Mouse (Mus musculus): ENCODE results near the gene Faap100.

Faap100 gene

GRCm38 (mm10) chr11:120351250-120352092 is 27.1 kb downstream of the Faap100 start:
- no peak for DNase-seq

DNA sequence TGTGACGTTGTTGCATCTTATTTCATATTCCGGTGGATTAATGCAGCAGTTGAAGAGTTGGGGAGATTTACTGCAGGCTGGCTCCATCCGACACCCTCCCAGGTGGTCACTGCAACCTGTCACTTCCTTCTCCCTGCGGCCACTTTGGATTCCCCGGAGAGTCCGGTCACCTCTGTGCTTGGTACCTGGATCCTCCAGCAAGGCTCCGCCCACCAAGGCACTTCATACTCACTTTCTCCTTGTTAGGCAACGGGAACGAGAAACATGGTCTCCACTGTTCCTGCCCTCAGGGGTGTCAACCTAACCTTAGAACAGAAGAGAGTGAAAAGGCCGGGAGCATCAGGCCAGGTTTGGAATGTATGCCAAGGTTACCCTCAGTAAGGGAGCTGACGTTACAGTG is 27.9 kb downstream of the Faap100 start:
- peak in 1 of 2 experiments; percentile 32 for DNase-seq

- DNase-seq: peak; percentile 85 to 88
Measured at GRCm38 (mm10) chr11:120349986-120350702, 28.4 kb downstream of the Faap100 start.

DNA sequence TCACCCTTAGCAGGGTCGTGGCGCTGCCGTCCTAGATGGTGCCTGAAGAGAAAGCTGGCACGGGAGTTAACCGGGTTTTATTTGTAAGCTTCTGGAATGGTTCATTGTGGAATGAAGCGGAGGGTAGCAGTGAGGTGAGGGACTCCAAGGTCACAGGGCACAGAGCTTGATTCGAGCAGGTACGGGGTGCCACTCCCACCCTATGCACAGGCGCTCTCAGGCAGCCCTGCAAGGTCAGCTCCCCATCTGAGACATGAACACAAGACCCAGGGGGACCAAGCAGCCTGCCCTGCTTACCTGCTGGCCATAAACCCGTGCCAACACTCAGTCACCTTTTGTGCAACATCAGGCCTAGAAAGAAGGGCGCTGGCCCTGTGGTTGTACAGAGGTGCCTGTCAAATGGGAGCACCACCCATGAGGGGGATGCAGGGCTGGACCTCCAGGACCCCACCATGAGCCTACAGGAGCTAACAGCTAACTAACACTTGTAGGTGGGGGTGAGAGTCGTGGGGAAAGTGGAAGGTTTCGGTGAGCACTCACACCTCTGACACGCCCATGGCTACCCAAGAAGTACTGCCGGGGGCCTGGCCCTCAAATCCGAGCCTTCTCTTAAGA is 29.1 kb downstream of the Faap100 start:
- DNase-seq: peak in 1 of 2 experiments; percentile 53

DNA sequence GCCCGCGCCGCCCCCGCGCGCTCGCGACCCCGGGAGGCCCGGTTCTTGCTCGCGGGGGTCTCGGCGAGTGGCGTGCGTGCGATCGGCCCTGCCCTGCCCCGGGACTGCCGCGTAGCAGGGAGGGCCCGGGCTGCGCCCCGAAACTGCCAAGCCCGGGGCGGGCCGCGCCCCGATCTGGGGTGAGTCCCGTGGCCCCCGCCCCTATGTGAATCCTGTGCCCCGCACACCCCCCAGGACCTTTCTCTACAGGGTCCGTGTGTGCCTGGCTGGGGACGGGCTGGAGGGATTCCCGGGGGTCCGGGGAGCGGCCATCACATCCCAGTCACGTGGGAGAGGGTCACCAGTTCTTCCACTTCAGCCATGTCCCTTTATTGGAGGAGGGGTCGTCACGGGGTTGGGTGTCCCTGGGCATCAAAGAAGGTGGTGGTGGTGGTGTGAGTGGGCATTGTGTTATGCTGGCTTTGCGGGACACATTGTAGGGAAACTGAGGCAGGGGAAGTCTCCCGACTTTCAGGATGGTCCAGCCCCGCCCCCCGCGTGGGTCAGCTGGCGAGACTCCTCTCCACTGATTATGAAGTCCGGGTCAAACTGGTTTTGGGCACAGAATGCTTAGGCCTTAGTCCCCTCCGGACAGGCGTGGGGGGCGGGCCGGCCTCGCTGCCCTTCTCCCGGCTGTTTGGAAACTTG is 29.7 kb downstream of the Faap100 start:
- DNase-seq: peak in 1 of 2 experiments; percentile 61

GRCm38 (mm10) chr11:120347791-120348683 is 30.5 kb downstream of the Faap100 start, which contains the start of gene Actg1:
Actg1 (minus strand) TSS chr11:120348542.
- DNase-seq: peak; percentile 79 to 80

GRCm38 (mm10) chr11:120347301-120347700 is 31.3 kb downstream of the Faap100 start:
- peak; percentile 28 to 31 for DNase-seq

DNA sequence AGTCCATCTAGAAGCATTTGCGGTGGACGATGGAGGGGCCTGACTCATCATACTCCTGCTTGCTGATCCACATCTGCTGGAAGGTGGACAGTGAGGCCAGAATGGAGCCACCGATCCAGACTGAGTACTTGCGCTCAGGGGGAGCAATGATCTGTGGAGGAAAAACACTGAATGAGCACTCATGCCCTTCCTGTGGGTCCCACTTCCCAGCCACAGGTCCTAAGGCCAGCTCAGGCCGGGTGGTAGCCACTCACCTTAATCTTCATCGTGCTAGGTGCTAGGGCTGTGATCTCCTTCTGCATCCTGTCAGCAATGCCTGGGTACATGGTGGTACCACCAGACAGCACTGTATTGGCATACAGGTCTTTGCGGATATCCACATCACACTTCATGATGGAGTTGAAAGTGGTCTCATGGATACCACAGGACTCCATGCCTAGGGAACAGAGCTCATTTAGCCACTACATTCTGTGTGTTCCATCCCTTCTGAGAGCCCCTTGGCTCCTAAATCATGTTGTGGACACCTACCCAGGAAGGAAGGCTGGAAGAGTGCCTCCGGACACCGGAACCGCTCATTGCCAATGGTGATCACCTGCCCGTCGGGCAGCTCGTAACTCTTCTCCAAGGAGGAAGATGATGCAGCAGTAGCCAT is 32.1 kb downstream of the Faap100 start:
- peak in 1 of 2 experiments; percentile 3 for DNase-seq

DNA sequence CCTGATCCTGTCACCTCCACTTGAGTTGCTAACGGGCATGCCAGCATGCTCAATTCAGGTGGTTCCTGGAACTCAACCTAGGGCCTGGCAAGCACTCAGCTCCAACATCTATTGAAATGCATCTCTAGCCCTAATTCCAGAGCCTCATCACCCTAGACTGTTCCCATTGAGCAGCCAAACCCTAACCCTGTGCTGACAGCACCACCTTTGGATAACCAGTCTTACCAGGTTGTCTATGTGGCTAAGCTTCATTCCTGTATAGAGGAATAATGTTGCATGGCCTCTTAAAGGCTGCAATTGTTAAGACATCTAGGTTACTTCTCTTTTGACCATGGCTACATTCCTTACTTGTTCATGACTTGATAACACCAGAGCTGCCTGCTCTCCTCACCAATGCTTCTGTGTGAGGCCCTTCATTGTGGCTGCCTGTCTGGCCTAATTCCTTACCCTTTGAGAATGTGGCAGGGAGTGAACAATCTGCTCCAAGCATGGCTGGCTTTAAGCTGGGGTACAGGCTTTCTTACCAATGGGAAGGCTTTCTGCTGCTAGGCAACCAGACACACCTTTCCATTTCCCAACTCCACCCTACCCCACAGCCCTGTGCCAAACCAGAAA is 33.4 kb downstream of the Faap100 start:
- peak in 1 of 2 experiments; percentile 2 for DNase-seq

- peak in 1 of 2 experiments; percentile 1 for DNase-seq
Measured at GRCm38 (mm10) chr11:120344310-120344920, 34.1 kb downstream of the Faap100 start.

GRCm38 (mm10) chr11:120343519-120344309 is 34.9 kb downstream of the Faap100 start:
- DNase-seq: peak in 1 of 2 experiments; percentile 3

- no peak for DNase-seq
Measured at GRCm38 (mm10) chr11:120342656-120343160, 35.9 kb downstream of the Faap100 start.

- DNase-seq: no peak
Measured at GRCm38 (mm10) chr11:120341661-120342060, 36.9 kb downstream of the Faap100 start.

DNA sequence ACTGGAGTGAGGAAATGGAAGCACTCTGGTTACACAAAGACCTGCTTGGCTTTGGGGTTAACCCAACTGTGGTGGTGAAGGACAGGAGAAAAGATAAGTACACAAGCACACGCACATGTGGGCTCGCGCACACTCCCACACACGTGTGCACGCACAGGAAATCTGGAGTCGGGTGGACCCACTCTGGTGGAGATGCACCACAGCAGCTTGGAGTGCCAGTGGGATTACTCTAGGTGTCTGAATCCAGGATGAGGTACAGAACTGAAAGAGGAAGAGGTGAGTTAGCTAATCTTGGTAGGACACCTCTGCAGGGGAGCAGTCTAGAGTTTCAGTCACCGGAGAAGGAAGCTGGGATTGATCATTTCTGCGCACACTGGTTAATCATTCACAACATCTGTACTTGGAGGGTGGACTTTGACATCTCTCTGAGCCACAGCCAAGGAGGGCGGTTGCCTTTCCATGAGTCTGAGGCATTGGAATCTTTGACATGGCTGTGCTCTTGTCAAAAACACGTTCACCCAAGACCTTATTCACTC is 38.5 kb downstream of the Faap100 start:
- peak in 1 of 2 experiments; percentile 1 for DNase-seq

DNA sequence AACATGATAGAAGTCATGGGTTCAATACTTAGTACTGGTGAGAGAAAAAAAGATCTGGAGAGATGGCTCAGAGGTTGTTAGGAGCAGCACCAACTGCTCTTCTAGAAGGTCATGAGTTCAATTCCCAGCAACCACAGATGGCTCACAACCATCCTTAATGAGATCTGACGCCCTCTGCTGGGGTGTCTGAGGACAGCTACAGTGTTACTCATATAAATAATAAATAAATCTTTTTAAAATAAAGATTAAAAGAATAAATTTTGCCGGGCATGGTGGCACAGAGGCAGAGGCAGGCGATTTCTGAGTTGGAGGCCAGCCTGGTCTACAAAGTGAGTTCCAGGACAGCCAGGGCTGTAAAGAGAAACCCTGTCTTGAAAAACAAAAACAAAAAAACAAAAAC is 39.8 kb downstream of the Faap100 start:
- DNase-seq: peak in 1 of 2 experiments; percentile 1

- DNase-seq: peak in 1 of 2 experiments; percentile 3
Measured at GRCm38 (mm10) chr11:120337447-120337846, 41.1 kb downstream of the Faap100 start.

GRCm38 (mm10) chr11:120335431-120336021 is 43.0 kb downstream of the Faap100 start:
- DNase-seq: no peak

DNA sequence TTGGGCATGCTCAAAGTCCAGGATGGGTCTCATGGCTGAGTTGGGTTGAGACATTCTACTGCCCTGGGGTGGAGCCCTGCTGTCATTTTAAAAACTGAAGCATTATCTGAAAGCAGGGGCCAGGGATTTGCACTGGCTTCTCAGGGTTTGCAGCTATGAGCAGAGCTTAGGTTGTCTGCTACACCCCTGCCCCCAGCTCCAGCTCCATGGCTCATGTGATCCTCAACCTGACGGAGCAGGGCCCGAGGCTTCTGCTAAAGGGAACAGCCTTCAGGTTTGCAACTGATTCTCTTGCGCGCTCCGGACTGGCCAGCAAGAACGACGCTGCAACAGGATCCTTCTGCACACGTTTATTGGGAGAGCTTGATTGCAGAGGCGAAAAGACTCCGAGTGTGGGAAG is 58.4 kb downstream of the Faap100 start:
- DNase-seq: no peak
